Mouse (Mus musculus): ENCODE results near the gene Atg16l1.

- TF ChIP-seq POLR2A (IDR thresholded peaks at IDR 0.05; ENCODE audit: low read depth, low read length) (no peak), CTCF (conservative IDR thresholded peaks at IDR 0.05; ENCODE audit: insufficient read depth, insufficient read length, low read depth, low read length) (no peak)
Observed at GRCm38 (mm10) chr1:87779204-87779785, 23.6 kb downstream of the Atg16l1 start.
